Mouse (Mus musculus): ENCODE data around the gene Cdk2ap2.
"Not testable (repeated sequence)": the region's sequence is repeated elsewhere in the genome, so short reads cannot be mapped to it uniquely, and the experiment has no call there.

Gene Cdk2ap2

GRCm38 (mm10) chr19:4096642-4097440 lies at the start of gene Cdk2ap2:
Cdk2ap2 (plus strand) TSS chr19:4097182.
- peak; percentile 100 for DNase-seq (ENCODE audit: low spot score in 2 of 2)

- peak; percentile 61 to 71 for DNase-seq (ENCODE audit: low spot score in 2 of 2)
These were observed 49.1 kb upstream of the Cdk2ap2 start for GRCm38 (mm10) chr19:4047859-4048258.

DNA sequence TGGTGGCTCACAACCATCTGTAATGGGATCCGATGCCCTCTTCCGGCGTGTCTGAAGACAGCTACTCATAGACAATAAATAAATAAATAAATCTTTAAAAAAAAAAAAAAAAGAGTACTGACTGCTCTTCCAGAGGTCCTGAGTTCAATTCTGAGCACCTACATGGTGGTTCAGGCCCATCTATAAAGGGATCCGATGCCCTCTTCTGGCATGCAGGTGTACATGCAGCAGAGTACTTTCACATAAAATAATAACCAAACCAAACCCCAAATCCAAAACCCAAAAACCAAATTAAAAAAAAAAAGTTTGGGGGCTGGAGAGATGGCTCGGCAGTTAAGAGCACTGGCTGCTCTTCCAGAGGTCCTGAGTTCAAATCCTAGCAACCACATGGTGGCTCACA lies 47.9 kb upstream of the Cdk2ap2 start:
- DNase-seq (ENCODE audit: low spot score in 2 of 2), result not testable (repeated sequence)

- no peak for DNase-seq (ENCODE audit: low spot score in 2 of 2)
These were observed 46.0 kb upstream of the Cdk2ap2 start for GRCm38 (mm10) chr19:4051016-4051415.

DNA sequence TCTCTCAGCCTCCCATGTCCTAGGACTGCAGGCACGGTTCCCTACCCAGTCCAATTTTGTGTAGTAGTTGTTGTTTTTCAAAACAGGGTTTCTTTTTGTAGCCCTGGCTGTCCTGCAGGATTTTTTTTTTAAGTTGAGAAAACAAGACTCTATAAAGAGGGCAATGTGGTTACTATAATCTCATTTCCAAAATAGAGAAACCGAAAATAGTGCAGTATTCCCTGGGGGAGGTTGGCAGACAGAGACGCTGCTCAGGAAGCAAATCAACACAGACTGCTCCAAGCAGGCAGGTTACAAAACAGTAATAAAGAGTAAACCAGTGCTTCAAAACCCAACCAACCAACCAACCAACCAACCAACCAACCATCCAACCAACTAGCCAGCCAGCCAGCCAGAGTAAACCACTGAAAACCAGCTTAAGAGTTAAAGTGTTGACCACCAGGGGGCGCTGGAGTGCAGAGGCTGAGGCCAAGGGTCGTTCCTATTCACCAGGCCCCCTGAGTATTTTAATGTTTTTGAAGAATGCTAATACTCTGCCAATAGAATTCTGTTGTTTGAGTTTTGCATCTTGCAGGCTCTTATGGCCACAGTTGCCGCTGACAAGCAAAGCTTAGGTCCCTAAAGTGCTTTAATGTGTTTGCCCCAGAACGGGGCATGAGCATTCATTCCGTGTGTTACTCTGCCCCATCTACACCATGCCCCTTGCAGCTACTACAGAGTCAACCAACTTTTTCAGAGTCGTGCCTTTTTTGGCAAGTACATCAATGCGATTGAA lies 45.1 kb upstream of the Cdk2ap2 start:
- DNase-seq (ENCODE audit: low spot score in 2 of 2), result peak; percentile 52 to 55

DNA sequence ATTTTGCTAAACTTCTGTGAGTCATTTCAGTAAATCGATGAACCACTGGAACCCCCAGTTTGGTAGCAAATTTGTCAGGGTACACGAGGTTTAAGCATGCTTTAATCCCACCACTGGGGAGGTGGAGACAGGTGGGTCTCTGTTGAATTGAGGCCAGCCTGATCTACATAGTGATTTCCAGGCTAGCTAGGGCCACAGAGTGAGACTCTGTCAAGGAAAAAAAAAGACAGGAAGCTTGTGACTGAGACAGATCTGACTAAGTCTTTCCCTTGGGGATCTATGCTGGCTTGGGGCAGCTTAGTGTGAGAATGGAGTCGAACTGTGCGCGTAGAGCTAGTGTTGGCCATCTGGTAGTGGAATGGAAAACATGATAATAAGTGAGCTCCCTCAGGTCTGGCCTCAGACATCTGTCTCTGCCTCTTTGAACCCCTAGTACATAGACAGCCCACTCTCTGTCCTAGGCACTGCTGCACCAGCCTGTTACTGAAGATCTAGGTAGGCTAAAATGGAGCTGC lies 44.4 kb upstream of the Cdk2ap2 start:
- no peak for DNase-seq (ENCODE audit: low spot score in 2 of 2)

- DNase-seq (ENCODE audit: low spot score in 2 of 2), result no peak
These were observed 42.4 kb upstream of the Cdk2ap2 start for GRCm38 (mm10) chr19:4054613-4055012.

DNA sequence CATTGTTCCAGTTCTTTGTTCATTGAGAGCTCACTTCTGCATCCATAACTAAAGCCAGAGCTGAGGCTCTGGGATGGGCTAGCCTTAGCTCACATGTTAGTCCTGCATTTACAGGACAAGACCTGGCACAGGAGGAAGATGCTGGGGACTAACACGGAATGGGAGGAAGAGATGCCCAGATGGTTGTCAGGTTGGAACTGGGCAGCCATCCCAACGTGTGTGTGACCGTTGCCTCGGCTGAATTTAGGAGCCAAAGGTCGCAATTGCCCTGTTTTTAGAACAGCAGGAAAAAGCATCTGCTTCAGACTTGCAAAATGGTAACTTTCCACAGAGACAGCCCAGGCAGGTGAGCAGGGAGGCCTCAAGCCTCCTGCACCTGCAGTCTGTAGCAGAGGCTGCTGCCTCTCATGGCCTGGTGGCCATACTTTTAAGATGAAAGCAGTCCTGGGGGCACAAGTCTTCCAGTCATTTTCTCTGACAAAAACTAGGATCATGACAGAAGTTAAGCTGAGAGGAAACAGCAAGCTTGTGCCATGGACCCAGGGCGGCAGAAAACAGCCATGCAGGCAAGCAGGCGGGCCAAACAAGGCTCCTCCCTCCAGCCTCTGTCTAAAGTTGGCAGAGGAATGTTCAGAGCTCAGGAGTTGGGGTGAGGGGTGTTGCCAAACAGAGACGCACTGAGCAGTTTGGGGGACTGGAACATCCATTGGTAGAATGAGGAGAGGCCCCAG lies 41.6 kb upstream of the Cdk2ap2 start:
- DNase-seq (ENCODE audit: low spot score in 2 of 2), result no peak

- DNase-seq (ENCODE audit: low spot score in 2 of 2), result no peak
These were observed 40.9 kb upstream of the Cdk2ap2 start for GRCm38 (mm10) chr19:4055947-4056693.

GRCm38 (mm10) chr19:4056727-4057126 lies 40.3 kb upstream of the Cdk2ap2 start:
- no peak for DNase-seq (ENCODE audit: low spot score in 2 of 2)

- DNase-seq (ENCODE audit: low spot score in 2 of 2), result no peak
These were observed 39.6 kb upstream of the Cdk2ap2 start for GRCm38 (mm10) chr19:4057389-4057788.

GRCm38 (mm10) chr19:4057962-4058361 lies 39.0 kb upstream of the Cdk2ap2 start:
- no peak for DNase-seq (ENCODE audit: low spot score in 2 of 2)

DNA sequence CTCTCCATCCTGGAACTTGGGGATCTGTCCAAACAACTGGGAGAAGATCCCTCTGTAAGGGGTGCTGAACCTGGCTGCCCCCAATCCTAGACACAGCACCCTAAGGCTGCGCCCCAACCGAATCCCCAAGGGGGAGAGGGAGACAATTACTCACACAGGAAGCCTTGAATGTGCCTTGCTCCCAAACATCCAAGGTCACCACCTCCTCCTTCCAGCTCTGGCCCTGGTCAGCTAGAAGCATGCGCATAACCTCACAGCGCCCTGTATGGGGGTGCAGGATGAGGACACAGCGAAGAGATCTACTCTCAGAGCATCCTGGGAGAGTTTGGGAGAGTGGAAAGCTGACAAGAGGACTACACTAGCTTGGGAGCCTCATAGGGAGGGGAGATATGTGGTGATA lies 38.4 kb upstream of the Cdk2ap2 start:
- DNase-seq (ENCODE audit: low spot score in 2 of 2), result no peak

DNA sequence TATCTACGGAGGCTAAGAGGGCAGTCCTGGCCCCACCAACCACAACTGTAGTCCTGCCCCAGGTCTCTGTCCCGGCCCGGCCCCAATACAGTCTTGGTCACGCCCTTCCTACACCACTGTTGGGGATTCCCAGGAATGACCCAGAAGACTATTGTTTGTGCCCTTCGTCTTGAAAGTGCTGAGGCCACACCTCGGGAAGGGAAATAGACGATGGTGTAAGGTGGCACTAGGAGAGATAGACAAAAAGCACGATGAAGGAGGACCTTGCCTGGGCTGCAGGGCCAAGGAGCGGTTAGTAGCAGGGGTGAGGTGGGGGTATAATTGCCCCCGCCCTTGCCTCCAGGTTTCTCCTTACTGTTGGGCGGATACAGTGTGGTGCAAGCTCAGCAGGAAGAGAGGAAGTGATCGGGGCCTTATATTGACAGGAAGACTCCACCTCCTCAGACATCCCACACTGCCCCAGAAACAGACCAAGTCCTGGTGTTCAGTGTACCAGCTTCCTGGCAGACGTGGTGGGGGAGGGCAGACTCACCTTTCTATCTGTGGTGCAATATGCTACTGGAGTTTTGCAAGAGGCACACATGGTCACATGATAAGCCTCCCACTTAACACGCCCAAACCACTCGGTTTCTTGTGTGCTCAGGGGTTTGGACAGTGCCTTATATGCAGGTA lies 37.8 kb upstream of the Cdk2ap2 start, which contains the start of gene Gstp3:
TSS of gene Gstp3 (minus strand) at position 501 of the 672 bp plus-strand sequence.
- DNase-seq (ENCODE audit: low spot score in 2 of 2), result no peak

GRCm38 (mm10) chr19:4060044-4060898 lies 36.7 kb upstream of the Cdk2ap2 start:
- not testable (repeated sequence) for DNase-seq (ENCODE audit: low spot score in 2 of 2)

DNA sequence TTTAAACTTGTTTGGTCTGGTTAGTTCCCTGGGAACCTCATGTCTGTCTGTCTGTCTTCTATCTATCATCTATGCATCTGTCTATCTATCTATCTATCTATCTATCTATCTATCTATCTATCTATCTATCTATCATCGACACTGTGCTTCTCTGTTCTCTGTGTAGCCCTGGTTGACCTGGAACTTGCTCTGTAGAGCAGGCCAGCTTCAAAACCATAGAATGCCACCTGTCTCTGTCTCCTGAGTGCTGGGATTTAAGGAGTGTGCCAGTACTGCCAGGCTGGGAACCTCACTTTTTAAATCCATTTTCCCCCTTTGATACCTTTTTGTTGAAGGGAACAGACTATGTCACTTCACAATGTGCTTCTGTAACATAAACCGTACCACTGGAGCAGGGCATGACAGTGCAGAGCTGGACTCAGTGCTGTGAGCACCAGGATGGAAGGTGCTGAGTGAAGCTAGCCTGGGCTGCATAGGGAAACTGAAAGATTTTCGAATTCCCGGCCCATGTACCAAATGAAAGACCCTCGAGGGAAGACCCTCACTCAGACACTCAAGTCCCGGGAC lies 36.0 kb upstream of the Cdk2ap2 start:
- no peak for DNase-seq (ENCODE audit: low spot score in 2 of 2)

DNA sequence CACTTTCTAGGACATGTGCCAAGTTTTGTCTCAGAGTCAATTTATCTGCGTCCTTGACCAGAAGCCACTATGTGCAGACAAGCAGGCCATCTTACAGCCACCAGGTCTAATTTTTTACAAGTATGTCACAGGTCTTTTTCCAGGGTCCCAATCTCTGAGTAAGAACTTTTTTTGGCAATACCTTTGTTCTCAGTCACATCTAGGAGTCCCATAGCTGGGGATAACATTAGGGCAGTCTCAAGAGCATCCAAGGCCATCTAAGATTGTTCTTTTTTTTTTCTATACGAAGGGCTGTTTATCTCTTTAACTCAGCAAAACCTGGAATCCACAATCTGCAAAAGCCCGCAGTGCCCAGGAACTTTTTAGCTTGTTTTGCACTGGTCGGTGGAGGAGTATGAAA lies 33.6 kb upstream of the Cdk2ap2 start:
- not testable (repeated sequence) for DNase-seq (ENCODE audit: low spot score in 2 of 2)

DNA sequence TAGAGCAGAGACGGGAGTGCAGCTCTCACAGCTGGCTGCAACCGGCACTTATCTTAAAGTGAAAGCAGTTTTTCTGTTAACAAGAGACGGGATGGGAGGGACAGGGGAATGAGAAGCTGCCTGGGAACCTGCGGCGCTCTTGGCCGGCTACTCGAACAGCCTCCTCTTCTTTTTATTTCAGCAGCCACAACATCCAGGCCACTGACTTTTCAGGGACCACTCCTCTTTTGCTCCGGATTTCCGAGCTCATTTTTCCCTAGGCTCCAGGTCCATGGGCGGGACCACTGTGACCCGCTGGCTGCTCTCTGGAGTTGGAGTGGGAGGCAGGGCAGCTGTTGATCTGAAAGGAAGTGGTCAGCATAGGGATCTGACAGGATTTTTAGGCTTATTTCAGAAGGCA lies 32.5 kb upstream of the Cdk2ap2 start:
- DNase-seq (ENCODE audit: low spot score in 2 of 2), result not testable (repeated sequence)

GRCm38 (mm10) chr19:4066280-4066679 lies 30.7 kb upstream of the Cdk2ap2 start:
- no peak for DNase-seq (ENCODE audit: low spot score in 2 of 2)

All from right cerebral cortex, adult 2 months (tissue).